Mouse (Mus musculus) stomach, embryonic 15.5 days (tissue): Measurements from ENCODE around the gene Cntd1. TPM values are rescaled to one million over a fixed set of nuclear protein-coding genes. Genes with fewer than 3 reads are reported as not detected.

Source experiments
- ATAC-seq: fragments of 200-750 bp; cut with Nextera tagmentation; 2 replicates; pipeline ENCODE4 v1.8.0; 2017; ENCODE audit warnings: low read depth, moderate number of reproducible peaks, moderate TSS enrichment; ENCODE audit not compliant: insufficient read depth, low FRiP score
- H3K27ac ChIP-seq: fragments of 300-500 bp; sonication (generic); 2 replicates; pipeline ENCODE4 v1.5.1; 2015; ENCODE audit warnings: mild to moderate bottlenecking, inconsistent platforms
- H3K27me3 ChIP-seq: fragments of 300-500 bp; sonication (generic); replicated peaks from 2 replicates; pipeline ENCODE4 v1.6.1; 2015; ENCODE audit warnings: inconsistent platforms
- H3K36me3 ChIP-seq: fragments of 300-500 bp; sonication (generic); 2 replicates; pipeline ENCODE4 v1.6.1; 2015; ENCODE audit warnings: inconsistent platforms
- H3K4me1 ChIP-seq: fragments of 300-500 bp; sonication (generic); 2 replicates; pipeline ENCODE4 v1.6.1; 2015; ENCODE audit warnings: inconsistent platforms
- H3K4me2 ChIP-seq: fragments of 300-500 bp; sonication (generic); 2 replicates; pipeline ENCODE4 v1.6.1; 2015; ENCODE audit warnings: mild to moderate bottlenecking, inconsistent platforms
- H3K4me3 ChIP-seq: fragments of 300-500 bp; sonication (generic); replicated peaks from 2 replicates; pipeline ENCODE4 v1.5.1; 2015; ENCODE audit warnings: inconsistent platforms
- H3K9ac ChIP-seq: fragments of 300-500 bp; sonication (generic); 2 replicates; pipeline ENCODE4 v1.6.1; 2015; ENCODE audit warnings: inconsistent platforms
- H3K9me3 ChIP-seq: fragments of 300-500 bp; sonication (generic); 2 replicates; pipeline ENCODE4 v1.6.1; 2016; ENCODE audit warnings: inconsistent platforms
- WGBS: fragments of 180-500 bp; shearing (Covaris S2); methylation state at CpG from one replicate; pipeline ENCODE4 v1.1.7; 2015; 5-methylcytosine and 5-hydroxymethylcytosine counted together
- polyA plus RNA-seq: library from polyadenylated mRNA; unstranded; fragments of >200 nt; fragmentation: Nextera tagmentation; extraction: Ambion mirVana; gene quantifications from 2 replicates; pipeline ENCODE4 v1.2.1, GENCODE M21; 2015

Gene Cntd1
- polyA plus RNA-seq, 1 experiment from 2014 or later: 0.85 TPM

DNA sequence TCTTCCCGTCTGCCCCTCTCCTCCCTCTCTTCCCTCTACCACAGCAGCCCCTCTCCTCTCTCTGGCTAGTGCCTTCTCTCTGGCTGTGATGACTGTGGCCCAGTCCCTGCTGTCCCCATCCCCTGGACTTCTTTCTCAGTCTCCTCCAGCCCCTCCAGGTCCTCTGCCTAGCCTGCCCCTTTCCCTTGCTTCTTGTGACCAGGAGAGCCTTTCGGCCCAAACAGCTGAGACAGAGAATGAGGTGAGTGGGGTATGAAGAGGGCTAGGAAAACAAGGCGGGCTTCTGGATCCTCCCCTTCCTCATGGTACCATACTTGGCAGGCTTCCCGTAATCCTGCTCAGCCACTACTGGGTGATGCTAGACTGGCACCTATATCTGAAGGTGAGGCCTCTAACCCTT, 3.5 kb upstream of the Cntd1 start:
- Histone ChIP-seq H3K27me3 (no peaks in the 10 kb centered on the region; the same call in 1 of the 2 replicates), H3K4me3 (no peak overlapping the region), H3K36me3 (peaks cover 3% of the 10 kb centered on the region; the same call in 1 of the 2 replicates), H3K4me2 (no peak overlapping the region), H3K9ac (no peak overlapping the region), H3K27ac (no peak overlapping the region), H3K4me1 (peaks cover 27% of the 10 kb centered on the region), H3K9me3 (no peaks in the 10 kb centered on the region)
- 72% methylated on average over 4 of the region's 4 CpGs for WGBS
- no peak for ATAC-seq

DNA sequence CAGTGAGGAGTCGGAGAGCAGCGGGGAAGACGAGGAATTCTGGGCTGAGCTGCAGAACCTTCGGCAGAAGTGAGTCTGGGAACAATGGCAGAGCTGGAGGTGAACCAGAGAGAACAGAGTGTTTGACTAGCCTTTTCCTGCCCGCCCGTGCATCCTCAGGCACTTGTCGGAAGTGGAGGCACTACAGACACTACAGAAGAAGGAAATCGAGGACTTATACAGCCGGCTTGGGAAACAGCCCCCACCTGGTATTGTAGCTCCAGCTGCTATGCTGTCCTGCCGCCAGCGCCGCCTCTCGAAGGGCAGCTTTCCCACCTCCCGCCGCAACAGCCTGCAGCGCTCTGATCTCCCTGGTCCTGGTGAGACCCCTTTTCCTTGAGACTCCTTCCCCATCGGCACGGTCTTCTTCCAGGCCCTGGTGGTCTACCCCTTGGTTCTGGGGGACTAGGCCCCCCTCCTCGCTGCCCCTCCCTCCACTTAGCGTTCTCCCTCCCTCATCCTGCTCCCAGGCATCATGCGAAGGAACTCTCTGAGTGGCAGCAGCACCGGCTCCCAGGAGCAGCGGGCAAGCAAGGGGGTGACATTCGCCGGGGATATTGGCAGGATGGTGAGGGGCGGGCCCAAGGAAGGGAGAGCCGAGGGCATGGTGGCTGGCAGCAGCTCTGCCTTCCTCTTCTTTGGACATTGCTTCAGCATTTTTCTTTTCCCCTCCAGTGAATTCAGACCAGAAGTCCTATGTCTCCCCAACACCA, 2.3 kb upstream of the Cntd1 start:
- peaks cover 3% of the 10 kb centered on the region; the same call in 1 of the 2 replicates for H3K36me3 ChIP-seq
- H3K4me3 ChIP-seq: peak overlapping the region; percentile 7; the same call in 1 of the 2 replicates
- no peak overlapping the region for H3K27ac ChIP-seq
- H3K9me3 ChIP-seq: no peaks in the 10 kb centered on the region
- peak overlapping the region; percentile 82 for H3K4me2 ChIP-seq
- ATAC-seq: no peak
- H3K27me3 ChIP-seq: no peaks in the 10 kb centered on the region
- peaks cover 27% of the 10 kb centered on the region for H3K4me1 ChIP-seq
- no peak overlapping the region for H3K9ac ChIP-seq
- 38% methylated on average over 27 of the region's 27 CpGs for WGBS

DNA sequence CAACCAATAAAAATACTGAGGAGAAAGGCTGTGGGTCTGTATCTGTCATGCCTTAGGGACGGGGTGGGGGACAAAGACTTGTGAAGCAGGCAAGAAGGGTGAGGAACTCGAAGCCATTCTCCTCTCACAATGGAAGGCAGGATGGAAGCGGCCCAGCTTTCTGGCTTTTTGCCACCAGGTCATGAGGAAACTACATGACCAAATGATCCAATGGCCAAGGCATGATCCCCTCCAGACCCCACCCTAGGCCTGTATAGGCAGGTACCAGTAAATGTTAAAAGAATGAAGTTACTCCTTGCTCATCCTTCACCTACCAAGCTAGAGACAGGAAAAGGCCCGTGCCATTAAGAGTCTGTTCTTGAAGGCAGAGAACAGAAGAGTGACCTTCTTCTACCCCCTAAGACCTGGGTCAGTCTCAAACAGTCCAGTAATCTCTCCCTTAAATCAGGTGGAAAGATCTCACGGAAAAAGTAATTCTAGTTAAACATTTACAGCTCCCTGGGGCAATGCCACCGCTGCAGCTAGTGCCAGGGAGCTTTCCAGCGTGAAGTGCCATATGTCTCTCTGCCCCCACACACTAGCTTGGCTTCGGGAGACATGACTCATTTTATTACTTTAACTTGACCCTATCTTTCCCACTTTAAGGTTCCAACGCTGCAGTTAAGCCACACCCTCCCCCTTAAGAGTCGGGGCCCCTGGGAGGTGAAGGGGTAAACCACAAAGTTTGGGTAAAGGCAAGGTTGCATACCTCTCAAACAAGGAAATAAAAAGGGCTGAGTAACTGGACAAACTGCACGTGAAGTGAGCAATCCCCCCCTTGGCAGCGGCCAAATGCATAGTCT, 1.2 kb upstream of the Cntd1 start:
- Histone ChIP-seq H3K4me3 (peak overlapping the region; percentile 82), H3K27ac (peak overlapping the region; percentile 76), H3K4me1 (peaks cover 27% of the 10 kb centered on the region), H3K9ac (peak overlapping the region; percentile 49), H3K36me3 (peaks cover 3% of the 10 kb centered on the region; the same call in 1 of the 2 replicates), H3K4me2 (peak overlapping the region; percentile 82), H3K27me3 (no peaks in the 10 kb centered on the region), H3K9me3 (no peaks in the 10 kb centered on the region)
- peak; percentile 38; the same call in 1 of the 2 replicates for ATAC-seq
- 49% methylated on average over 12 of the region's 12 CpGs for WGBS

DNA sequence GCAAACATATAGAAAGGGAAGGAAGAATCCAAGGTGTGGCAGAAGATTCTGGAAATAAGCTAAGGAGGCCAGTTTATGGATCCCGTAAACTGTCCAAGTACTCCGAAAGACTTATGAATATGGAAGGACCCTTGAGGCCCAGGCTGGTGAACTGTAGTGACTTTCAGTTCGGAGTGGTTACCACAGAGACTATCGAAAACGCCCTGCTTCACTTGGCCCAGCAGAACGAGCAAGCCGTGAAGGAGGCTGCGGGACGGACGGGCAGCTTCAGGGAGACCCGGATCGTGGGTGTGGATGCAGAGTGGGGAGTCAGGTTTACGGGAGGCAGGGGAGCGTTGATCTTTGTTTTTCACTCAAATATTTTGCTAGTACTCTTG, 369 bp downstream of the Cntd1 start:
- Histone ChIP-seq H3K4me3 (peak overlapping the region; percentile 82), H3K4me2 (peak overlapping the region; percentile 82), H3K9me3 (no peaks in the 10 kb centered on the region), H3K36me3 (no peaks in the 10 kb centered on the region), H3K27ac (no peak overlapping the region), H3K9ac (no peak overlapping the region), H3K4me1 (peaks cover 27% of the 10 kb centered on the region), H3K27me3 (no peaks in the 10 kb centered on the region)
- no peak for ATAC-seq
- WGBS: 53% methylated on average over 14 of the region's 14 CpGs

DNA sequence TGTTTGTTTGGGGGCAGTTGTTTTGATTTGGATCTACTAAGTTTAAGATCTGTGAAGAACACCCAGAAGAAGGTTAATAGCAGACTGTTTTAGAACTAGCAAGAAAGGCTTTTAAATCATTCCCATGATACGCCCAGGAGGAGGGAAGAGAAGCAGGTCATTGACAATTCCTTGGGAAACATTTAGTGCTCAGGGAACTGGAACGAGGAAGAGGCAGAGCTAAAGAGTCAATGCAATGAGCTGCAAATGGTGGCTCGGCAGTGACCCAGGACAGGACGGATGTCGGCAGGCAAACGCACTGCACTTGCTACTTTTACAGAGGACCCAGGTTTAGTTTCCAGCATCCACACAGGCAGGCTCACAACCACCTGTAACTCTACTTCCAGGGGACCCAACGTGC, 2.0 kb downstream of the Cntd1 start:
- peaks cover 27% of the 10 kb centered on the region for H3K4me1 ChIP-seq
- no peaks in the 10 kb centered on the region for H3K9me3 ChIP-seq
- no peaks in the 10 kb centered on the region for H3K27me3 ChIP-seq
- no peaks in the 10 kb centered on the region for H3K36me3 ChIP-seq
- no peak overlapping the region for H3K4me3 ChIP-seq
- no peak for ATAC-seq
- 58% methylated on average over 7 of the region's 7 CpGs for WGBS
- H3K9ac ChIP-seq: no peak overlapping the region
- no peak overlapping the region for H3K4me2 ChIP-seq
- no peak overlapping the region for H3K27ac ChIP-seq

DNA sequence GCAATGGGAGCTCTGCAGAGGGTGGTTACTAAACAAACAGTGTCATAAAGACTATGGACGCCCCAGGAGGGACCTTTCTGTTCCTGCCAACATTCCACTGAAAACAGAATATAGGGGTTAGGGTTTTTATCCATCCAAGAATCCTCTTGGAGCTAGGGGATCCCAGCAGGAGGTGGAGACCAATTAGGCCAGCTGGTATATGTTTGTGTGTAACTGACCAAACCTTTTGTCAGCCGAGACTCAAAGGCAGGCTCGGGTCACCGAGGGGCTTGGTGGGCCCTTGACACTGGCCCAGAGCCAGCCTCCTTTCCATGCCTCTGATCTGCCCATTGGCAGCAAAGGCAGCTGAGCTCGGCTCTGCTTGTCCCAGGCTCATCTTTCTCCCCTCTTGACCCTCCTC, 4.1 kb downstream of the Cntd1 start:
- Histone ChIP-seq H3K4me1 (peaks cover 8% of the 10 kb centered on the region), H3K4me2 (no peak overlapping the region), H3K9ac (no peak overlapping the region), H3K9me3 (no peaks in the 10 kb centered on the region), H3K27me3 (no peaks in the 10 kb centered on the region), H3K36me3 (no peaks in the 10 kb centered on the region), H3K27ac (no peak overlapping the region), H3K4me3 (no peak overlapping the region)
- no peak for ATAC-seq
- WGBS: 24% methylated on average over 5 of the region's 5 CpGs

DNA sequence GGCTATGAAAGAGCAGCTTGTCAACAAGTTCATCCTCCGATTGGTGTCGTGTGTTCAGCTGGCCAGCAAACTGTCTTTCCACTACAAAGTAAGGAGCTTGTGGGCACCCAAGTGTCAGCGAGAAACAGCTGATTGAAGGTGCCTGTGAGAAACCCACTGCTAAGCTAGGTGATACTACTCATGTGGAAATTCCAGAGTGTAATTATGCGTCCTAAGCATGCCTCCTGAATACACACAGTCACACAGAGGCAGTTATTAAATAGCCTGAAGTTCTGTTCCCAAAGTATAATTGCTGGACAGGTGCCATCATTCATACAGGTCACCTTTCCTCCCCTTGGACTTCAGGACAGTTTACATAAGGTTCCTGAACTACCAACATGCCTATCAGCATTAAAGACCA, 5.0 kb downstream of the Cntd1 start:
- no peak overlapping the region for H3K4me2 ChIP-seq

DNA sequence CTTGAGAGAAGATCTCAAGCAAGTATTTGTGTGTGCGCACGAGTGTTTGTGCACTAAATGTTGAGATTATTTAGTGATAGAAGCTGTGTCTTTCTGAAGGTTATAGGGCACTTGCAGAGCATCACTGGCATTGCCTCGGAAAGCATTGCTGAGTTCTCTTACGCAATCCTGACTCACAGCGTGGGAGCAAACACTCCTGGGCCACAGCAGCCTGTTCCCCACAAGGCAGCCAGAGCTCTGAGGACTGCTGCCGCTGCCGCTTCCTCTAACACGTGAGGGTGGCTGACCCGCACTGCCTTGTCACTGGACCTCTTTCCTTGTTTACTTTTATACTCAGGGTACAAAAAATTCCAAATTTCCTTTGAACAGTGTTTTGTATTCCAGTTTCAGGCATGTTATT, 8.5 kb downstream of the Cntd1 start:
- H3K4me3 ChIP-seq: no peak overlapping the region
- no peaks in the 10 kb centered on the region for H3K4me1 ChIP-seq
- no peak for ATAC-seq
- 77% methylated on average over 9 of the region's 9 CpGs for WGBS
- no peaks in the 10 kb centered on the region for H3K9me3 ChIP-seq
- no peak overlapping the region for H3K27ac ChIP-seq
- H3K4me2 ChIP-seq: no peak overlapping the region
- H3K36me3 ChIP-seq: peaks cover 14% of the 10 kb centered on the region
- H3K9ac ChIP-seq: no peak overlapping the region
- H3K27me3 ChIP-seq: no peaks in the 10 kb centered on the region

More for the DNA sequence above, 5.0 kb downstream of the Cntd1 start:
- Histone ChIP-seq H3K4me3 (no peak overlapping the region), H3K27me3 (no peaks in the 10 kb centered on the region), H3K9ac (no peak overlapping the region), H3K9me3 (no peaks in the 10 kb centered on the region), H3K4me1 (peaks cover 4% of the 10 kb centered on the region; the same call in 1 of the 2 replicates), H3K27ac (no peak overlapping the region), H3K36me3 (no peaks in the 10 kb centered on the region)
- no peak for ATAC-seq
- 71% methylated on average over 4 of the region's 4 CpGs for WGBS

DNA sequence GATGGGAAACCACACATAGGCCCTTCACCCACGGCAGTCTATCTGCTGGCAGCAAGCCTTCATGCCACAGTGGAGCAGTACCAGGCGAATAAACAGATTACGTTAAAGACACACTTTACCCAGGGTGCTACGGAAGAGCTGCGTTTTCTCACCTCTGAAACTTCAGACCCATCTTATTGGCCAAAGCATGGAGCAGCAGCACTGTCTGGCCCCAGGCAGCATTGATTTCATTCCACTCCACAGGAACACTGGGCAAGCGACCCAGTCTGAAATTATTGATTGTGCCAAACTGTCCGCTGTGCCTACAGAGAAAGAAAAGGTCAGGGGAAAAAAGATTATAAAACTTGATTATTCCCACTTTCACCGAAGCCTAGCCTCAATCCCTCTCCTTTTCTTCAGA, 12.4 kb downstream of the Cntd1 start:
- Histone ChIP-seq H3K4me1 (no peaks in the 10 kb centered on the region), H3K36me3 (peaks cover 31% of the 10 kb centered on the region), H3K9ac (no peak overlapping the region), H3K27ac (no peak overlapping the region), H3K4me3 (no peak overlapping the region), H3K9me3 (no peaks in the 10 kb centered on the region), H3K4me2 (no peak overlapping the region), H3K27me3 (no peaks in the 10 kb centered on the region)
- no peak for ATAC-seq
- WGBS: 94% methylated on average over 8 of the region's 8 CpGs

DNA sequence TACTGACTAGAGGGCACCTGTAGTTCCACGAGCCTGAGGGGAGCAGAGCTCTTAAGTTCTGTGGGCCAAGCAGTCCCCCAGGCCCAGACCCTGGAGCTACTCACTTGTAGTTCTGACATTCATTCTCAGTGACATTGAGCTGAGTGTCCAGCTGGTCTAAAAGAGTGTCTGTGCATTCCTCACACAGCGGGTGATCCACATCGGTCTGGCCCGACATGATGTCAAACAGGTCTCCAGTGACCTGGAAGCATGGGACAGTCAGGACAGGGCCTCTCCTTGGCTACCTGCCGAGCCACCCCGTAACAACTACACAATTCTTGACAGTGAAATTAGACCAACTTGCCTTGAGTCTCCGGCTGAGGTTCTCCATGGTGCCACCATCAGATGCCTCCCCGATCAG, 16.4 kb downstream of the Cntd1 start:
- 95% methylated on average over 8 of the region's 8 CpGs for WGBS
- no peak overlapping the region for H3K9ac ChIP-seq
- peaks cover 43% of the 10 kb centered on the region for H3K36me3 ChIP-seq
- H3K4me1 ChIP-seq: no peaks in the 10 kb centered on the region
- H3K4me2 ChIP-seq: no peak overlapping the region
- no peaks in the 10 kb centered on the region for H3K9me3 ChIP-seq
- no peak for ATAC-seq
- H3K27me3 ChIP-seq: no peaks in the 10 kb centered on the region
- H3K27ac ChIP-seq: no peak overlapping the region
- no peak overlapping the region for H3K4me3 ChIP-seq

DNA sequence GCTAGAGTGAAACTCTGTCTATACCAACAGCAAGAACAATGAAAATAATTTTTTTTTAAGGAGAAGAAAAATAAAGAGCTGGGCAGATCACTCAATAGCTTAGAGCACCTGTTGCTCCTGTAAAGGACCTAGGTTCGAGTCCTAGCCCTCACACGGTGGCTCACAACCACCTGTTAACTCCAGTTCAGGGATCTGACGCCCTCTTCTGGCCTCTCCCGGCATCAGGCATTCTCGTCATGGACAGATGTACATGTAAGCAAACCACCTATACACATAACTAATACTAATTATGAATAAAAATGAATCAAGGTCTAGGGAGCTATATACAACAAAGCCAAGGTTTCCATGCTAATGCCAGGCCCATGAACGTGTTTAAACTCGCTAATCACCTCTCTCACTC, 22.1 kb downstream of the Cntd1 start:
- H3K4me3 ChIP-seq: peak overlapping the region; percentile 84
- peak overlapping the region; percentile 81 for H3K4me2 ChIP-seq
- 63% methylated on average over 7 of the region's 7 CpGs for WGBS
- H3K27ac ChIP-seq: no peak overlapping the region
- no peak for ATAC-seq
- H3K9me3 ChIP-seq: no peaks in the 10 kb centered on the region
- H3K36me3 ChIP-seq: peaks cover 15% of the 10 kb centered on the region; the same call in 1 of the 2 replicates
- no peaks in the 10 kb centered on the region for H3K27me3 ChIP-seq
- peak overlapping the region; percentile 63; the same call in 1 of the 2 replicates for H3K9ac ChIP-seq
- H3K4me1 ChIP-seq: peaks cover 13% of the 10 kb centered on the region
